Mouse (Mus musculus) spleen, adult 2 months (tissue): ENCODE data around the gene Tmem40. TPM values are rescaled to one million over a fixed set of nuclear protein-coding genes. Genes with fewer than 3 reads are reported as not detected.

Experiments used
- DNase-seq, 2 experiments: peaks; one replicate each; pipeline versions ENCODE4 v3.0.0 to v3.0.0-alpha.2; 2012 to 2021; ENCODE audit warnings: low spot score in 2 of 2, low read depth in 1 of 2
- H3K27ac ChIP-seq: fragments of 200-500 bp; 2 replicates; pipeline ENCODE4 v1.5.1; 2012; ENCODE audit warnings: low read length, inconsistent platforms; ENCODE audit not compliant: insufficient read depth
- H3K27me3 ChIP-seq: fragments of 200-500 bp; 2 replicates; pipeline ENCODE4 v1.6.1; 2012; ENCODE audit warnings: mild to moderate bottlenecking, moderate library complexity, low read length, inconsistent platforms; ENCODE audit not compliant: control insufficient read depth, insufficient read depth
- H3K36me3 ChIP-seq: fragments of 200-500 bp; 2 replicates; pipeline ENCODE4 v1.6.1; 2012; ENCODE audit warnings: mild to moderate bottlenecking, low read length, inconsistent platforms; ENCODE audit not compliant: control insufficient read depth, insufficient read depth
- H3K4me1 ChIP-seq: fragments of 200-500 bp; 2 replicates; pipeline ENCODE4 v1.6.1; 2011; ENCODE audit warnings: inconsistent platforms; ENCODE audit not compliant: control insufficient read depth, insufficient read depth, insufficient read length
- H3K4me3 ChIP-seq: fragments of 200-500 bp; 2 replicates; pipeline ENCODE4 v1.5.1; 2011; ENCODE audit warnings: mild to moderate bottlenecking, inconsistent platforms; ENCODE audit not compliant: insufficient read depth, insufficient read length; ENCODE audit errors: extremely low read depth
- CTCF ChIP-seq: fragments of 200-500 bp; IDR thresholded peaks from 2 replicates; pipeline ENCODE4 v1.5.1; 2011; ENCODE audit warnings: mild to moderate bottlenecking, inconsistent platforms; ENCODE audit not compliant: insufficient read depth, insufficient read length, insufficient replicate concordance; ENCODE audit errors: extremely low read depth
- POLR2A ChIP-seq: fragments of 200-500 bp; IDR thresholded peaks from 2 replicates; pipeline ENCODE4 v1.6.1; 2011; ENCODE audit warnings: low read depth, low read length, inconsistent platforms
- WGBS: fragments of 180-500 bp; shearing (Covaris S2); methylation state at CpG from one replicate; pipeline ENCODE4 v1.1.7; 2018; 5-methylcytosine and 5-hydroxymethylcytosine counted together
- polyA plus RNA-seq: library from polyadenylated mRNA; depleted of rRNA; stranded (reverse); fragments of >200 nt; gene quantifications from 2 replicates; pipeline ENCODE4 v1.2.3, GENCODE M21; 2012

Tmem40 gene
- polyA plus RNA-seq, 1 experiment = 10.2 TPM

DNA sequence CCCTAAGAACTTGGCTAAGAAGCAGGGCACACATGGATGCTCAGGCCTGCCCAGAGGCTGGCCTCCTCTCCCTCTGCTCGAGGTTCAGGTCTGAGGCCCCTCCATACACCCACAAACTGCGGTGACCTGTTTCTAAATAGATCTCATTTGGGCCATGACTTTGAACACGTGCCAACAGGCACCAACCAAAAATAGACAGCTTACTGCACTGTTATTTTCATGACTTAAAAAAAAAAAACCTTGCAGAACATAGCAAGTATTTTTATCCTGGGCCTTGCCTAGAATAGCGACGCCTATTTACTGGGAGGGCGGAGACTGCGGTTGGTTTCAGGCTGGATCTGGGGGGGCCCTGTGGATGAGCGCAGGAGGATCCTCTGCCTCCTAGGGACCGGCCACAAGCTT, 67.8 kb downstream of the Tmem40 start:
- no peak for DNase-seq
- Histone ChIP-seq H3K36me3 (no peaks in the 10 kb centered on the region), H3K4me1 (peaks cover 12% of the 10 kb centered on the region; the same call in 1 of the 2 replicates), H3K4me3 (no peak overlapping the region), H3K27me3 (no peaks in the 10 kb centered on the region), H3K27ac (no peak overlapping the region)
- WGBS = 14% methylated on average over 9 of the region's 9 CpGs
- TF ChIP-seq CTCF (no peak), POLR2A (no peak)

DNA sequence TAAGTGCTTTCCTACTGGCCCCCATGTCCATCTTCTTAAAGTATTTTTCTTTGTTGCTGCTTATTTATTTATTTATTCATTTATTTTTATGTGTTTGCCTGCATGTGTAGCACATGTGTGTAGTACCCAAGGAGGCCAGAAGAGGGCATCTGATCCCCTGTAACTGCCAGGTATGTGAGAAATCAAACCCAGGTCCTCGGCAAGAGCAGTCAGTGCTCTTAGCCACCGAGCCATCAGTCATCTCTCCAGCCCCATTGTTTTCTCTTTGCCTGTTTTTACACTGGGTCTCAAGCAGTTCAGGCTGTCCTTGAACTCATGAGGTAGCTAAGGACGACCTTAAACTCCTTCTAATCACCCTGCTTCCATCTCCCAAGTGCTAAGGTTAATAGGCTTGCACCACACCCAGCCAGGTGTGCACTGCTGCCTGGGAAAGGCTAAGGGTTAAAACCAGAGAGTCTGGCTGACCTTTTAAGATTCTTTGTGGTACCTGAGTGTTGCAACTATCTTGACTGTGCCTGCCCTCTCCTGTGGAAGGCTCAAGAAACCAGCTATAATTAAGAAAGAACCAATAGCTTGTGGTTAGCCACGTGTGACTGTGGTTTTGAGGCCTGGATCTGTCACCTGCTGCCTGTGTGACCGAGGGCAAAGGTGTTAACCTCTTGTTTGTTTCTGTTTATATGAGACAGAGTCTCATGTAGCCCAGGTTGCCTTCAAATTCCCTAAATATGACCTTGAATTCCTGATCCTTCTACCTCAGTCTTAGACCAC, 69.1 kb downstream of the Tmem40 start:
- peak in 1 of 2 experiments; percentile 8 for DNase-seq
- H3K27ac ChIP-seq = no peak overlapping the region
- no peak for TF ChIP-seq POLR2A
- TF ChIP-seq CTCF = no peak
- no peak overlapping the region for H3K4me3 ChIP-seq
- H3K27me3 ChIP-seq = no peaks in the 10 kb centered on the region
- peaks cover 11% of the 10 kb centered on the region; the same call in 1 of the 2 replicates for H3K4me1 ChIP-seq
- no peaks in the 10 kb centered on the region for H3K36me3 ChIP-seq
- 45% methylated on average over 5 of the region's 5 CpGs for WGBS

DNA sequence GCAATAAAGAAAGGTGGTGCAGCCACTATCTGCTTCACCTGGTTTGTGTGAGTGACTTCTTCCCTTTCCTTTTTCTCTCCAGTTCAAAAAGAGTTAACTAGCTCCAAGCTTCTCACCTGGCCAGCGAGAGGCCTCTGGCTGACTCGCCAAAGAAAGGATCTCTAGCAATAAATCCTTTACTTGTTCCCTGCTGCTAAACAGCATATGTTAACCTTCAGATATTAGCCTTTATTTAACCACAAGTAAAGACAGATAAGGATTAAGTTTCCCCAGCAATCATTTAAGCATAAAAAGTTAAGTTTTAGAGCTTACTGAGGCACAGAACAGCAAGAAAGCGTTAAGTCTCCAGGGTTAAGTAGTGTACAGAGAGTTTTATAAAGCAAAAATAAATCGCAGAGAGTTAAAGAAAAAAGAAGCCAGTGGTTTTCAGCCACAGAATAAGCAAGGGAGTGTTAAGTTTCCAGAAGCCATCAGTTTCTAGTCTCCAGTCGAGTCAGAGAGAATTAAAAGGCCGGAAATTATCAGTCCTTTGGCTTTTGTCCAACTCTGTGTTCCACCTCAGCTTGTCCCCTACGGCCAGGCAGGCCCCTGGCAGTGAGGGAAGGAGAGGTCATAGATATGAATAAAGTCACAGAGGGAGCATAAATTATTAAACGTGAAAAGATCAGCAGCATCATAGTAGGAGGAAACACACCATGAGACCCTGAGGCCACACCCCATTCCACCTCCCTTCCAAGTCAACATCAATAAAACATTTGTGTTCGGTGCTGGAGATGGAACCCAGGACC, 69.9 kb downstream of the Tmem40 start:
- 79% methylated on average over 9 of the region's 9 CpGs for WGBS
- no peaks in the 10 kb centered on the region for H3K36me3 ChIP-seq
- no peak for DNase-seq
- H3K4me1 ChIP-seq = peaks cover 7% of the 10 kb centered on the region; the same call in 1 of the 2 replicates
- TF ChIP-seq CTCF (no peak), POLR2A (no peak)
- no peak overlapping the region for H3K4me3 ChIP-seq
- H3K27ac ChIP-seq = no peak overlapping the region
- H3K27me3 ChIP-seq = no peaks in the 10 kb centered on the region

DNA sequence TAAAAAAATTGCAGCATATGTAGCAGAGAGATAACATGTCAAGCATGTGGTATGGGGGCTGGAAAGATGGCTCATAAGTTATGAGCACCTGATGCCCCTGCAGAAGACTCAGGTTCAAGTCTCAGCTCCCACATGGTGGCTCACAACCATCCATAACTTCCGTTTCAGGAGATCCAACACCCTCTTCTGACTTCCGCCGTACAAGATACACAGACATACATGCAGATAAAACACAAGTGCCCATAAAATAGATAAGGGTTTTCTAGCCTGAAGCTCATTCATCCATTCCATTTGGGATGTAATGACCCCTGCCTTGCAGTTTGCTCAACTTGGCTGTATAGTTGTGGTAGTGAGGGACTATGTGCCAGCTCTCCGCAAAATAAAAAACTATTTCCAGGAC, 72.1 kb downstream of the Tmem40 start:
- Histone ChIP-seq H3K27me3 (no peaks in the 10 kb centered on the region), H3K4me3 (no peak overlapping the region), H3K27ac (no peak overlapping the region), H3K4me1 (peaks cover 7% of the 10 kb centered on the region; the same call in 1 of the 2 replicates), H3K36me3 (no peaks in the 10 kb centered on the region)
- no peak for TF ChIP-seq POLR2A
- no peak for TF ChIP-seq CTCF
- no peak for DNase-seq
- WGBS = 89% methylated on average over 4 of the region's 4 CpGs

DNA sequence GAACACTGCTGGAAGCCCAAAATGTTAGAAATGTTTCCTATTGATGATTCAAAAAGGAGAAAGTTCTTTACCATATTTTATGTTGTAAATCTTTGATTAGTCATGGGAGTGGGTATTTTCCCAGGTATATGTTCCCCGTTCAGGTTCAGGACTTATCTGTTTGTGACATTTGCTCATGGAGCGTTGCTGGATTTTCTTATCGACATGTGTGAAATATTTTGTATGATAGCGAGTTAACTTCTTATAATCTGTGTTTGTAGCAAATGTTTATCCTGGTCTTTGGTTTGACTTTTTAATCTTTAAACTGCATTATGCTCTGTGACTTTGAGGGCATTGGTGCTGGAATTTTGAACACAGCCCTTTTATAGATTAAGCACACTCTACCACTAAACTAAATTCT, 73.6 kb downstream of the Tmem40 start:
- Histone ChIP-seq H3K4me3 (no peak overlapping the region), H3K27me3 (no peaks in the 10 kb centered on the region), H3K27ac (no peak overlapping the region), H3K4me1 (peaks cover 7% of the 10 kb centered on the region; the same call in 1 of the 2 replicates), H3K36me3 (no peaks in the 10 kb centered on the region)
- TF ChIP-seq POLR2A = no peak
- no peak for TF ChIP-seq CTCF
- no peak for DNase-seq
- 81% methylated on average over 4 of the region's 4 CpGs for WGBS

DNA sequence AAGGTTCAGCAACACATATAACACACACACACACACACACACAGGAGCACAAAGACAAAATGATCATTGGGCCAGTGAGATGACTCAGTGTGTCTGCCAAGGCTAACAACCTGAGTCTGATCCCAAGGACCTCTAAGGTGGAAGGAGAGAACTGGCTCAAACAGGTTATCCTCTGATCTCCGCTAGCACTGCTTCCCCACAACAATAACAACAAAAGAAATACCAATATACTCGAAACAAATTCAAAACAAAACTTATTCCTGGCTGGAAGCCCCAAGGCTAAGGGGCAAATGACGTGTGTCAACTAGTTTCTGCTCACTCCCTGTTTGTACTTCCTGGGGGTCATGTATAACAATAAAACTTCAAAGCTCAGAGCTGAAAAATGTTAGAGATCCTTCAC, 74.5 kb downstream of the Tmem40 start:
- TF ChIP-seq POLR2A = no peak
- TF ChIP-seq CTCF = no peak
- Histone ChIP-seq H3K4me3 (no peak overlapping the region), H3K27me3 (no peaks in the 10 kb centered on the region), H3K36me3 (no peaks in the 10 kb centered on the region), H3K27ac (no peak overlapping the region), H3K4me1 (no peaks in the 10 kb centered on the region; the same call in 1 of the 2 replicates)
- no peak for DNase-seq
- 88% methylated on average over 3 of the region's 3 CpGs for WGBS
